Mouse (Mus musculus): ENCODE measurements around the gene Fam174b. TPM values are rescaled to one million over a fixed set of nuclear protein-coding genes. Genes with fewer than 3 reads are reported as not detected.

Gene Fam174b
- total and polyA plus RNA-seq, 3 experiments: 1.4 to 1.7 TPM; not detected in 1

DNA sequence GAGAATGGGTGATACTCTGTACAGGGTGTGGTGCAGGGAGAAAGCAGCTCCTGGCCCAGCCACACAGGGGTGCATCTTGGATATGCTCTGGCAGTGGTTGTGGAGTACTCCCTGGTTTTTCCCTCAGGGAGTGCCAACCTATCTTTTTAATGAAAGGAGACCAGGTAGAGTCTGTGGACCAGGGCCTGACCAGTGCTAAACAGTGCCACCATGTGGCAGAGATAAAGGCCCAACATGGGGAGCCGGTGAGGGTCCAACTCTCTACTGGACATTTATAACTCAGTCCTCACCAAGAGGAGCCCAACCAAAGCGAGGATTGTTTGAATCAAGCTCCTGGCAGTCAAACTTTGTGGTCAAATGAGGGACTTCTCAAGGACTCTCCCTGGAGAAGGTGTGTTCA, 69.2 kb downstream of the Fam174b start (continued):
- TF ChIP-seq CTCF (IDR thresholded peaks at IDR 0.05 in 2 of 3, conservative IDR thresholded peaks at IDR 0.05 in 1 of 3; ENCODE audit: control insufficient read depth in 1 of 3, insufficient read depth in 1 of 3, low read depth in 2 of 3, low read length in 3 of 3, poor library complexity in 1 of 3, severe bottlenecking in 1 of 3) (peak; percentile 21 to 54 (median 50); a peak in 5 of 6 replicates), MAFK (IDR thresholded peaks at IDR 0.05; ENCODE audit: borderline replicate concordance, low read depth, low read length) (no peak), CHD2 (IDR thresholded peaks at IDR 0.05; ENCODE audit: low read length) (no peak), USF1 (IDR thresholded peaks at IDR 0.05; ENCODE audit: low read depth, low read length) (no peak), ELF1 (IDR thresholded peaks at IDR 0.05; ENCODE audit: low read depth, low read length) (no peak), NRF1 (IDR thresholded peaks at IDR 0.05; ENCODE audit: insufficient read depth, low read depth, low read length, poor library complexity, severe bottlenecking) (no peak)

DNA sequence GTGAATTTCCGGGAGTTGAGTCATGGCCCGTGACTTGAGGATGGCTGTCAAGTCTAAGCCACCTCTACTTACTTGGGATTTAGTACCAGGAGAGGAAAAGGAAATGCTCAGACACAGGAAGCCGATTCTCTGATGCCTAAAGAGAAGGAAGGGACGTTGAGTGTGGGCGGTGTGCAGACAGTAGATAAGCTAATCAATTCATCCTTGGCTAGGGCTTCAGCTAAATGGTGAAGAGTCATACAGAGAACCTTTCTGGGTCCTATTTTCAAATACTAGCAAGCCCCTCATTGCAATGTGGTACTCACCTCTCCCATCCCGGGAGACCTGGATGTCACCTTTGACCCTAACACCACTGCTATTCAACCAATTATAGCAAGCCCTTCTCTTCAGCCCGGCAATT, 71.3 kb downstream of the Fam174b start:
- TF ChIP-seq POLR2AphosphoS2 (IDR thresholded peaks at IDR 0.05; ENCODE audit: low read length): no peak
- TF ChIP-seq ZC3H11A (IDR thresholded peaks at IDR 0.05; ENCODE audit: low read depth, low read length): no peak
- TF ChIP-seq ZMIZ1 (IDR thresholded peaks at IDR 0.05; ENCODE audit: low read depth, low read length): no peak
- TF ChIP-seq RCOR1 (IDR thresholded peaks at IDR 0.05; ENCODE audit: low read depth, low read length): no peak
- no peak for TF ChIP-seq UBTF (IDR thresholded peaks at IDR 0.05; ENCODE audit: borderline replicate concordance, insufficient read depth, low read depth, low read length)
- TF ChIP-seq GATA1 (IDR thresholded peaks at IDR 0.05; ENCODE audit: low read depth, low read length): peak; percentile 31; the same call in 1 of the 2 replicates
- no peak for TF ChIP-seq NELFE (IDR thresholded peaks at IDR 0.05; ENCODE audit: low read depth, low read length)
- TF ChIP-seq SMC3 (IDR thresholded peaks at IDR 0.05; ENCODE audit: low read depth, low read length): no peak
- peak; percentile 17 to 46; a peak in 2 of 4 replicates for TF ChIP-seq EP300 (IDR thresholded peaks at IDR 0.05; ENCODE audit: low read depth in 1 of 2, low read length in 2 of 2)
- TF ChIP-seq CHD1 (IDR thresholded peaks at IDR 0.05; ENCODE audit: low read depth, low read length): no peak
- no peak for TF ChIP-seq USF1 (IDR thresholded peaks at IDR 0.05; ENCODE audit: low read depth, low read length)
- Histone ChIP-seq H3K9ac (ENCODE audit: control insufficient read depth, low read depth, low read length, poor library complexity, severe bottlenecking) (no peak overlapping the region), H3K4me1 (ENCODE audit: control insufficient read depth in 1 of 2, insufficient read depth in 2 of 2, low read length in 2 of 2) (peaks cover 0 to 6% of the 10 kb centered on the region in 2 experiments; a peak in 2 of 4 replicates), H3K9me3 (replicated peaks; ENCODE audit: insufficient read depth, low read length) (no peaks in the 10 kb centered on the region), H3K27ac (ENCODE audit: control insufficient read depth, low read depth, low read length) (no peak overlapping the region), H3K27me3 (ENCODE audit: control insufficient read depth in 1 of 2, insufficient read depth in 2 of 2, low read length in 2 of 2) (peaks cover 3 to 8% of the 10 kb centered on the region in 2 experiments; a peak in 2 of 4 replicates), H3K36me3 (ENCODE audit: control insufficient read depth in 1 of 2, insufficient read depth in 2 of 2, low read length in 2 of 2) (peaks cover 0 to 4% of the 10 kb centered on the region in 2 experiments; a peak in 1 of 4 replicates), H3K79me2 (ENCODE audit: control insufficient read depth, insufficient read depth, low read length, poor library complexity) (no peaks in the 10 kb centered on the region), H3K4me3 (ENCODE audit: control insufficient read depth in 1 of 2, insufficient read depth in 1 of 2, low read depth in 2 of 2, low read length in 2 of 2) (no peak overlapping the region)
- DNase-seq (ENCODE audit: low read depth, low spot score): peak; percentile 14

GRCm38 (mm10) chr7:73812176-73812575, 72.1 kb downstream of the Fam174b start:
- Histone ChIP-seq H3K79me2 (ENCODE audit: control insufficient read depth, insufficient read depth, low read length, poor library complexity) (no peaks in the 10 kb centered on the region), H3K27ac (ENCODE audit: control insufficient read depth, low read depth, low read length) (no peak overlapping the region), H3K36me3 (ENCODE audit: control insufficient read depth in 1 of 2, insufficient read depth in 2 of 2, low read length in 2 of 2) (peaks cover 0 to 4% of the 10 kb centered on the region in 2 experiments; a peak in 1 of 4 replicates), H3K9ac (ENCODE audit: control insufficient read depth, low read depth, low read length, poor library complexity, severe bottlenecking) (no peak overlapping the region), H3K27me3 (ENCODE audit: control insufficient read depth in 1 of 2, insufficient read depth in 2 of 2, low read length in 2 of 2) (peaks cover under 1 to 1% of the 10 kb centered on the region in 2 experiments; a peak in 1 of 4 replicates), H3K4me1 (ENCODE audit: control insufficient read depth in 1 of 2, insufficient read depth in 2 of 2, low read length in 2 of 2) (peaks cover 0 to 6% of the 10 kb centered on the region in 2 experiments; a peak in 2 of 4 replicates), H3K4me3 (ENCODE audit: control insufficient read depth in 1 of 2, insufficient read depth in 1 of 2, low read depth in 2 of 2, low read length in 2 of 2) (no peak overlapping the region), H3K9me3 (replicated peaks; ENCODE audit: insufficient read depth, low read length) (no peaks in the 10 kb centered on the region)
- TF ChIP-seq ZMIZ1 (IDR thresholded peaks at IDR 0.05; ENCODE audit: low read depth, low read length) (no peak), POLR2A (IDR thresholded peaks at IDR 0.05; ENCODE audit: control insufficient read depth in 1 of 2, insufficient read depth in 1 of 2, low read depth in 1 of 2, low read length in 2 of 2, poor library complexity in 1 of 2) (no peak), JUND (IDR thresholded peaks at IDR 0.05; ENCODE audit: low read depth, low read length) (no peak), CHD2 (IDR thresholded peaks at IDR 0.05; ENCODE audit: low read length) (no peak)
- DNase-seq (ENCODE audit: low read depth, low spot score): no peak
